Mouse (Mus musculus) A20 (cell line): ENCODE measurements at regions not wholly inside any gene's neighbourhood (a gene's known extent, or its start where the extent isn't known, plus 50 kb on each side); places are given as distances from the start of the nearest gene placed in this dataset.
A peak's percentile ranks its signal among the peaks of the same experiment; 100 is the strongest.

ENCODE experiments used
- DNase-seq: peaks from one replicate; pipeline ENCODE4 v3.0.0-alpha.2; 2011; ENCODE audit warnings: low read depth, low spot score

DNA sequence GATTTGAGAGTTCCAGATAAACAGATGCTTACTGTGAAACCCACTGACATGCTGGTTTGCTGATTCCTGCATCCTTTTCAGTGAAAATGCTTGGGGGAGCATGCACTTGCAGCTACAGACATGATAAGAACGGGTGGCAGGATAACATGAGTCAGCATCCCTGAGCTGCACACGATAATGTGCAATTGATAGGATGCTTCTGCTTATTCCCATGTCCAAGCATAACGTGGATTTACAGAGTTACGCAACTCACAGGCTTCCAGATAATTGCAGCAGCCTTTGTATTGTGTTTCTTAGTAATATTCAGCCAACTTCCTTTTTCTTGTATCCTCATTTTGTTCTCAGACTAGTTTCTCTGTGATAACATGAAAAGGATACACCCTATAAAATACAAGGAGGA, 245.7 kb downstream of the Flrt2 start:
- no peak for DNase-seq

DNA sequence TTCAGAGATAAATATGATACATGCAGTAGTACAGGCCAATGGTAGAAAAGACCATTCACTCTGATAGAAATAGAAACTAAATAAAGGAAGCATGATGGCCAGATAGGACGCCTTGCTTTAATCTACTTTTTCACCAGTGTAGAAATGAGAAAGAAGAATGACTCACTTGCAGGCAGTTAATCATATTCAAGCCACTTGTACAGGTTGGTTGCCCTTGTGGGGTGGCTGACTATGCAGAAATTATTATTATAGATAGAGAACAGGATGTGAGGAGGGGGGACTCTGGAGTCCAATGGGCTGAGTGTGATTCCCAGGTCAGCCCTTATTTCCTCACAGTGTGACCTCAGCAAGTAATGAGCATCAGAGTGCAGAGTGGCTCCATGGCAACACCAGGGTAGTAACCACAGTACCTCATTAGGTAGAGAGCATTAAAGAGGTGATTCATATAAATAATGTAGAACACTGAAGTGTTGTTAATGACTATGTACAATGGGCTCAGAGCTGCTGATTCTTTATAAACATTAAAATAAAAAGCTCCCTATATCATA, 248.5 kb downstream of the Flrt2 start:
- peak; percentile 3 for DNase-seq

DNA sequence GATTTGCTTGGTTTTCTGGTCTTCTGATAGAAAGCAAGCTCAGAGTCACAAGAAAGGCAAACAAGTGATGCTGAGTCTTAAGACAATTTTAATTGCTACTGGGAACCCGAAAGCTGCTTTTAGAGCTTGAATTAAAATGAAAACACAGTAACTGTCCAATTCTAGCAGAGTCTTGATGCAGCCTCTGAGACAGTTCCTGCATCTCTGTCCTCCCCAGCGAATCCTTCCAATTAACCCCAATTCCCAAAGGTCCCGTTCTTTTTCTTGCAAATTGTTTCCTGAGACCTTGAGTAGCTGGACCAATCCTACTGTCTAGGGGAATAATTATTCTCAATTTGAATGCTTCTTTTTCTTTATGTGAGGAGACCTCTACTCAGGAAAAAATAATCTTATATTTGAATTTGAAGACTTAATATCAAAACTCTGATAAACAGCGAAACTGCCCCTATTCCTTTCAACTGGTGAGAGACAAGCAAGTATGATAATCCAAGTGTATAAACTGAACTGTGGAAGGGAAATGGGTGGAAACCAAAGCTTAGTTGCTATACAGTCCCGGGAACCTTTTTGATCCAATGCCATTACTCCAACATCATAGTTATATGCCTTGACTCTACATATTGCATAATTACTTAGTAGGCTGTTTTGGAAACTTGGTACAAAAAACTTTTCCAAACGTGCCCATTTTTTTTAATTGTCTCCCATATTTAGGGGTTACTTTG, 267.9 kb downstream of the Flrt2 start:
- no peak for DNase-seq

DNA sequence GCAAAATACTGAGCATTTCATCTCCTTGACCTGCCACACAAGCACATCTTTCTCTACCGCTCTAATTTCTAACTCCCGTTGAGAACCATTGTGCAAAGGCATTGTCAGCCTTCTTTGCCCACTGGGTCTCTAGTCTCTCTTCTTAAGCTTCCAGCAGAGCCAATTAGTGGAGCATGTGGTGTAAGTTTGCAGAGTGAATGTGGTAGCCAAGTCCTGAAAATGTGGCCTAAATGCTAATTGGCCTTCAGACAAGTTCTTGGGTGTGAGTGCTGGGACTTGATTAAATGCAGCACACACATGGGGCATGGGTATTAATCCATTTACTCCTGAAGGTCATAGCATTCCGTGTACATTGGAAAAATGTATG, 268.5 kb downstream of the Flrt2 start:
- no peak for DNase-seq

DNA sequence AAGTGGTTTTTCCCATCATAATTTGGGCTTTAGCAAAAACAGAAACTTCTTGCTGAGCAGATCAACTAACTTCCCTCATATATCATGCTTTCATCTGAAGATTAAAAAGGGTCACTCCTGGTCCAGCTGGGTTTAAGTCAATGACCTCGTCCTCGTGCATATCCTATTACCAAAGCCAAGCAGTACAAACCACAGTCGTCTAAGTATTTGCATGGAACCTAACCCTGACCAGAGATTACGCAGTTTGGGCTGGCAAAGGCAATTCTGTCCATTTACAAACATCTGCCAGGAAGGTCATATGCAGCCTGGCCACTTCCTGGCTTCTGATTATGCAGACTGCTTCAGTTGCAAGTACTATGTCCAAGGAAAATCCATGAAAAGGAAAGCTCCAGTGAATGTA, 270.8 kb downstream of the Flrt2 start:
- no peak for DNase-seq

- no peak for DNase-seq
Measured at GRCm38 (mm10) chr12:95988669-95989288, 296.8 kb downstream of the Flrt2 start.

DNA sequence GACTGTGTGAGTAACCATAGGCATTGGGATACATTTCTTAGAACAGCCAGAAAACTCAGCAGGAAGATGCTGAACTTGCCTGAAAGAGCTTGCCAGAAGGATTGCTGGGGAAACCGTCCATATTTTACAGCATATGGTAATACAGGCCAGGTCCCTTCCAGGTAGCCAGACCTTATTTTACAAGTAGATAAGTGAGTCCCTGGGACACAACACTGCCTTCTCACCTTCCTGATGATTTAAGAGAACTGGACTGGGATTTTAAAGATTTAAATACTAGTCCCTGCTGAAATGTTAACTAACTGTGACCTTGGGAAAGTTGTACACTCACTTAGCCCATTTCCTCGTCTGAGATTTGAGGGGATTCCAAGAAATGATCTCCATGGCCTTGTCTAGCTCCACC, 302.9 kb downstream of the Flrt2 start:
- no peak for DNase-seq

- no peak for DNase-seq
Measured at GRCm38 (mm10) chr12:96030180-96030579, 338.2 kb downstream of the Flrt2 start.

- DNase-seq: no peak
Measured at GRCm38 (mm10) chr12:96075365-96075764, 383.3 kb downstream of the Flrt2 start.

- no peak for DNase-seq
Measured at GRCm38 (mm10) chr12:96090995-96091394, 399.0 kb downstream of the Flrt2 start.

GRCm38 (mm10) chr12:96106254-96106653, 414.2 kb downstream of the Flrt2 start:
- no peak for DNase-seq

DNA sequence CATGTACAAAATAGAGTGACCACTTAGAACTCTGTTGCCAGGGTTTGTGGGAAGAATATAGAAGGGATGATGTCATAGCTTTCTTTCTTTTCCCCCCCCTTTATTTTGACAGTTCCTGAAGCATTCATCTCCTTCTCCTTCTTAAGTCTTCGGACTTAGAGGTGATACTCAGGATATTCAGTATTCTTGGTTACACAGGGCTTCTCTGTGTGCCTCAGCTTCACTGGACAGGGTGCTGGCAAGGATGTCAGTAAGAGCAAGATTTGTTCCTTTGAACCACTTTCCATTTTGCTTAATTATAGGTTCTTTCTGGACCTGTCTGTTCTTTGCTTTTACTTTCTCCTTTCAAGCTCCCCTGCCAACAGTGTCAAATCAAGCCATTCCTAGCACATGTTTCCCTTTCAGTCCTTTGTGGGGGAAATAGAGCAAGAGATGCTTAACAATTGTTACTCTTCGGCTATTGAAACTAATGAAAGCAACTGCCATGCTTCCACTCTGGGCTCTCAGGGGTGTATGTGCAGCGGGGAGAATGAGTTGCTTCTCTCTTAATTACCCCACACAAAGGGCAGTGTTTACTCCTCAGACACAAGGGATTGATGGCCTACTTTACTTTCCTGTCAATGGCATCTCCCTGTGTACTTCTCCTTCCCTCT, 422.8 kb downstream of the Flrt2 start:
- no peak for DNase-seq

- no peak for DNase-seq
Measured at GRCm38 (mm10) chr12:96117553-96117952, 425.5 kb downstream of the Flrt2 start.

GRCm38 (mm10) chr12:96124156-96124931, 432.3 kb downstream of the Flrt2 start:
- no peak for DNase-seq

- no peak for DNase-seq
Measured at GRCm38 (mm10) chr12:96129870-96130454, 437.9 kb downstream of the Flrt2 start.

GRCm38 (mm10) chr12:96130796-96131512, 438.9 kb downstream of the Flrt2 start:
- DNase-seq: no peak

- no peak for DNase-seq
Measured at GRCm38 (mm10) chr12:96134136-96134535, 442.1 kb downstream of the Flrt2 start.

- no peak for DNase-seq
Measured at GRCm38 (mm10) chr12:96141748-96142147, 449.7 kb downstream of the Flrt2 start.

DNA sequence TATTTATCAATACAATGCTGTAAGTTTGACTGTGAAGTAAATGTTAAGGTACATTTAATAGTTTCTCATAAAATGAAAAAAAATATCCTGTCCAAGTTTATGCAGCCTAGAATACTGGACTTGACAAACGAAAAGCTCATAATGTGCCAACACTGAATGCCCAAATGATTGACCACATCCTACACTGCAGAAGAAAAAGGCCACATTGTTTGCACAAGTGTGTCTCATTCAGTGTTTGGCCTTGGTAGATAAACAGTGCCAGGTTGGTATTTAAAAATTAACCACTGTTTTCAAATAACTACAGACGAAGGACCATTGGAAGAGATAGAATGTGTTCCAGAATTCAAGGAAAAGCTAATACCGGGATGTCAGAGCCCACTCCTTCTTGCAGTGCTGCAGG, 462.1 kb downstream of the Flrt2 start:
- DNase-seq: no peak

- DNase-seq: no peak
Measured at GRCm38 (mm10) chr12:96167551-96167950, 475.5 kb downstream of the Flrt2 start.

- no peak for DNase-seq
Measured at GRCm38 (mm10) chr12:96198928-96199327, 506.9 kb downstream of the Flrt2 start.
